ENCODE assay signal across 7 mouse cellular contexts in genomic region chr6:35538757-35539303, GRCm38 (mm10). TPM values are rescaled to one million over a fixed set of nuclear protein-coding genes. Genes with fewer than 3 reads are reported as not detected.
A peak's percentile ranks its signal among the peaks of the same experiment; 100 is the strongest.
DNase-seq lines count a peak whose midpoint lies in the region; ATAC-seq and TF ChIP-seq lines count a peak whose summit lies in the region.

No protein-coding gene starts in this region.

- no peaks in the 10 kb centered on the region for H3K36me3 ChIP-seq in lung, embryonic 14.5 days (ENCODE audit: insufficient read depth)
- no peaks in the 10 kb centered on the region for H3K36me3 ChIP-seq in forebrain, embryonic 15.5 days
- H3K36me3 ChIP-seq in liver, embryonic 12.5 days = no peaks in the 10 kb centered on the region
- H3K36me3 ChIP-seq in stomach, embryonic 14.5 days (ENCODE audit: control insufficient read depth, insufficient read depth, low read length) = no peaks in the 10 kb centered on the region

- TF ChIP-seq POLR2A in brain, embryonic 14.5 days (IDR thresholded peaks at IDR 0.05; ENCODE audit: borderline replicate concordance, extremely low read depth, insufficient read depth, insufficient read length, poor library complexity, severe bottlenecking) = no peak

- peaks cover 7% of the 10 kb centered on the region; the same call in 1 of the 2 replicates for H3K4me1 ChIP-seq in lung, embryonic 14.5 days (ENCODE audit: insufficient read depth)
- H3K4me1 ChIP-seq in forebrain, embryonic 15.5 days = peaks cover 19% of the 10 kb centered on the region
- peaks cover 28% of the 10 kb centered on the region for H3K4me1 ChIP-seq in liver, embryonic 12.5 days
- 0 out of 2 replicates have a peak, but pooled peaks cover 3% of the 10 kb centered on the region for H3K4me1 ChIP-seq in stomach, embryonic 14.5 days (ENCODE audit: control insufficient read depth, insufficient read depth, low read length)

- no peak for TF ChIP-seq CTCF in lung, embryonic 14.5 days (IDR thresholded peaks at IDR 0.05; ENCODE audit: low read depth)
- TF ChIP-seq CTCF in brain, embryonic 14.5 days (IDR thresholded peaks at IDR 0.05; ENCODE audit: borderline replicate concordance, extremely low read depth, insufficient read depth, insufficient read length) = no peak

- no peak for ATAC-seq in lung, embryonic 14.5 days (ENCODE audit: insufficient read depth)
- no peak for ATAC-seq in forebrain, embryonic 15.5 days (replicated peaks)
- ATAC-seq in liver, embryonic 12.5 days = no peak
- no peak for ATAC-seq in stomach, embryonic 14.5 days (ENCODE audit: insufficient number of reproducible peaks, insufficient read depth, low FRiP score, low read depth)

- DNase-seq in lung, embryonic 14.5 days = peak; percentile 28
- DNase-seq in lung, postnatal 36 days = no peak
- DNase-seq in brain, embryonic 14.5 days (ENCODE audit: low read depth) = peak; percentile 3
- DNase-seq in right cerebral cortex, postnatal 4 days = no peak

- H3K4me2 ChIP-seq in lung, embryonic 14.5 days = peak overlapping the region; percentile 82
- peak overlapping the region; percentile 56 for H3K4me2 ChIP-seq in forebrain, embryonic 15.5 days (replicated peaks)
- peak overlapping the region; percentile 79 for H3K4me2 ChIP-seq in liver, embryonic 12.5 days
- peak overlapping the region; percentile 76 for H3K4me2 ChIP-seq in stomach, embryonic 14.5 days (replicated peaks; ENCODE audit: low read depth, low read length)

- H3K9ac ChIP-seq in lung, embryonic 14.5 days = peak overlapping the region; percentile 94
- H3K9ac ChIP-seq in forebrain, embryonic 15.5 days (replicated peaks) = peak overlapping the region; percentile 91
- H3K9ac ChIP-seq in liver, embryonic 12.5 days = peak overlapping the region; percentile 93
- H3K9ac ChIP-seq in stomach, embryonic 14.5 days (replicated peaks; ENCODE audit: low read depth, low read length) = peak overlapping the region; percentile 95

- WGBS in lung, embryonic 14.5 days = 4% methylated on average over 21 of the region's 21 CpGs
- 5% methylated on average over 21 of the region's 21 CpGs for WGBS in forebrain, embryonic 15.5 days
- 2% methylated on average over 21 of the region's 21 CpGs for WGBS in liver, embryonic 12.5 days (ENCODE audit: insufficient replicate concordance)
- WGBS in stomach, embryonic 14.5 days = 3% methylated on average over 21 of the region's 21 CpGs

- no peaks in the 10 kb centered on the region for H3K9me3 ChIP-seq in lung, embryonic 14.5 days (ENCODE audit: low read depth, low read length)
- H3K9me3 ChIP-seq in forebrain, embryonic 15.5 days = no peaks in the 10 kb centered on the region
- H3K9me3 ChIP-seq in liver, embryonic 12.5 days (replicated peaks) = no peaks in the 10 kb centered on the region
- no peaks in the 10 kb centered on the region for H3K9me3 ChIP-seq in stomach, embryonic 14.5 days (ENCODE audit: control insufficient read depth, low read depth, low read length)

- H3K4me3 ChIP-seq in lung, embryonic 14.5 days (ENCODE audit: low read depth, low read length) = peak overlapping the region; percentile 97
- peak overlapping the region; percentile 90 for H3K4me3 ChIP-seq in forebrain, embryonic 15.5 days
- peak overlapping the region; percentile 90 for H3K4me3 ChIP-seq in liver, embryonic 12.5 days
- peak overlapping the region; percentile 100 for H3K4me3 ChIP-seq in stomach, embryonic 14.5 days (ENCODE audit: low read depth, low read length)

- peak overlapping the region; percentile 83; the same call in 1 of the 2 replicates for H3K27ac ChIP-seq in lung, embryonic 14.5 days (ENCODE audit: low read depth)
- H3K27ac ChIP-seq in forebrain, embryonic 15.5 days (replicated peaks) = peak overlapping the region; percentile 68; the same call in 1 of the 2 replicates
- H3K27ac ChIP-seq in liver, embryonic 12.5 days = peak overlapping the region; percentile 82
- H3K27ac ChIP-seq in stomach, embryonic 14.5 days (ENCODE audit: low read length) = peak overlapping the region; percentile 85; the same call in 1 of the 2 replicates

- no peaks in the 10 kb centered on the region for H3K27me3 ChIP-seq in lung, embryonic 14.5 days (ENCODE audit: insufficient read depth, low read length)
- no peaks in the 10 kb centered on the region for H3K27me3 ChIP-seq in forebrain, embryonic 15.5 days
- H3K27me3 ChIP-seq in liver, embryonic 12.5 days (replicated peaks) = no peaks in the 10 kb centered on the region
- H3K27me3 ChIP-seq in stomach, embryonic 14.5 days (ENCODE audit: control insufficient read depth, insufficient read depth, low read length) = no peaks in the 10 kb centered on the region

RNA-seq across cellular contexts. Expression of gene Mtpn, which starts 0.9 kb away (rescaled TPM):
- 128 and 137 TPM in 2 replicates for polyA plus RNA-seq in lung, embryonic 14.5 days (2014; fragmentation: Nextera tagmentation; extraction: Ambion mirVana)
- 75.0 and 101 TPM in 2 replicates for polyA plus RNA-seq in brain, embryonic 14.5 days (2012; rRNA removed)
- 225 and 240 TPM in 2 replicates for polyA plus RNA-seq in forebrain, embryonic 15.5 days (2015; fragmentation: Nextera tagmentation; extraction: Ambion mirVana)
- polyA plus RNA-seq in liver, embryonic 12.5 days (2016; fragmentation: Nextera tagmentation; extraction: Ambion mirVana) = 79.2 and 81.2 TPM in 2 replicates
- polyA plus RNA-seq in stomach, embryonic 14.5 days (2014; fragmentation: Nextera tagmentation; extraction: Ambion mirVana) = 143 and 151 TPM in 2 replicates

Comparison
In these comparisons a context has a peak if more than half of its experiments do, and no peak if none do; other contexts are left out.
1. DNase-seq: peak in lung, embryonic 14.5 days (single experiment) and brain, embryonic 14.5 days (single experiment); none in lung, postnatal 36 days (single experiment) and right cerebral cortex, postnatal 4 days (single experiment).
2. Peak in every context shown above with its lines, with median percentiles within 50 percentile points of each other: H3K27ac ChIP-seq, H3K4me2 ChIP-seq, H3K4me3 ChIP-seq and H3K9ac ChIP-seq.